Mouse (Mus musculus): ENCODE measurements around the gene Evx2.

DNA sequence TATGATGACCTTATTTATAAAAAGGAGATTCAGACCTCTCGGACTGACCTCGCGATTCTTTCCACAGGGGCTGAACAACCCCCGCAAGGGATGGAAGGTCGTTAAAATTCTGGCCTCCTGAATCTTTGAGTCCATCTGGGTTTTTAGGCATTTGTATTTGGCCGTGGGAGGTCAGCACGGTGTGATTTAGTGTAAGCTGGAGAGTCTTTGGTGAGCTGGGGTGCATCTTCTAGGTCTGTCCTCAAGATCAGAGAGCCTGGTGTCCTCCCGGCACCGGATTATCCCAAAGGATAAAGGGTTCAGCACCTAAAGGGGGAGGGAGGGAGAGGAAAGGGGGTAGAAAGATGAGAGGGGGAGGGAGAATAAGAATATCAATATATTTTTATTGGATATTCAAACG, 44.0 kb upstream of the Evx2 start:
- no peak for TF ChIP-seq CTCF (IDR thresholded peaks at IDR 0.05; ENCODE audit: control insufficient read depth, insufficient read depth, insufficient replicate concordance, low read depth, low read length)
- no peak for TF ChIP-seq POLR2A (IDR thresholded peaks at IDR 0.05; ENCODE audit: control insufficient read depth, low read depth, low read length)

All from testis, adult 2 months (tissue).